ENCODE assay signal across 26 mouse cellular contexts in genomic region chr10:82888576-82888975, GRCm38 (mm10). TPM values are rescaled to one million over a fixed set of nuclear protein-coding genes. Genes with fewer than 3 reads are reported as not detected.
DNase-seq lines count a peak whose midpoint lies in the region; ATAC-seq lines count a peak whose summit lies in the region.
"Had no signal": no experiment of that assay in that cellular context is flagged by ENCODE, and none has a peak within 500 bp of the region (broad histone marks: within the 10 kb centered on the region; RNA-seq: fewer than 3 reads in every experiment).

No protein-coding gene starts in this region.

- ATAC-seq in heart, embryonic 16.5 days (replicated peaks; ENCODE audit: extremely low read depth, insufficient read depth, low FRiP score) = no peak
- no peak for ATAC-seq in heart, embryonic 11.5 days (replicated peaks; ENCODE audit: insufficient number of reproducible peaks, low FRiP score, low TSS enrichment)
- peak; percentile 29; the same call in 1 of the 2 replicates for ATAC-seq in kidney, embryonic 14.5 days (ENCODE audit: low FRiP score, low TSS enrichment)
- peak; percentile 30; the same call in 1 of the 2 replicates for ATAC-seq in liver, embryonic 13.5 days (ENCODE audit: low read depth)
- ATAC-seq: CD4-positive, CD25-positive, alpha-beta regulatory T cell, adult 4 months; forebrain, embryonic 15.5 days; hindbrain, postnatal 0 days; intestine, postnatal 0 days had no signal

- H3K36me3 ChIP-seq in heart, embryonic 16.5 days (ENCODE audit: control insufficient read depth, insufficient read depth) = peaks cover 40% of the 10 kb centered on the region
- H3K36me3 ChIP-seq in heart, embryonic 11.5 days (ENCODE audit: control insufficient read depth, insufficient read depth, low read length) = peaks cover 30% of the 10 kb centered on the region
- peaks cover 80% of the 10 kb centered on the region for H3K36me3 ChIP-seq in kidney, embryonic 14.5 days (ENCODE audit: control insufficient read depth, insufficient read depth, low read length)
- peaks cover 96% of the 10 kb centered on the region for H3K36me3 ChIP-seq in liver, embryonic 13.5 days

- peaks cover 16% of the 10 kb centered on the region for H3K4me1 ChIP-seq in heart, embryonic 16.5 days (ENCODE audit: control insufficient read depth, insufficient read depth, low read length)
- H3K4me1 ChIP-seq in heart, embryonic 11.5 days (ENCODE audit: control insufficient read depth, insufficient read depth, low read length) = peaks cover 13% of the 10 kb centered on the region
- peaks cover 9% of the 10 kb centered on the region; the same call in 1 of the 2 replicates for H3K4me1 ChIP-seq in kidney, embryonic 14.5 days (ENCODE audit: control insufficient read depth, insufficient read depth, low read length)
- H3K4me1 ChIP-seq in liver, embryonic 13.5 days (replicated peaks) = peaks cover 42% of the 10 kb centered on the region
- H3K4me1 ChIP-seq: neural tube, embryonic 15.5 days; stomach, embryonic 15.5 days had no signal

- H3K27ac ChIP-seq in heart, embryonic 16.5 days (ENCODE audit: low read length) = peak overlapping the region; percentile 32; the same call in 1 of the 2 replicates
- H3K27ac ChIP-seq in heart, embryonic 11.5 days (ENCODE audit: low read depth, low read length) = no peak overlapping the region
- H3K27ac ChIP-seq in kidney, embryonic 14.5 days (ENCODE audit: low read depth, low read length) = no peak overlapping the region
- no peak overlapping the region for H3K27ac ChIP-seq in liver, embryonic 13.5 days
- H3K27ac ChIP-seq: embryonic facial prominence, embryonic 12.5 days; forebrain, embryonic 15.5 days; hindbrain, postnatal 0 days; macrophage; neural tube, embryonic 15.5 days; stomach, embryonic 15.5 days had no signal

- no peak overlapping the region for H3K9ac ChIP-seq in heart, embryonic 16.5 days (ENCODE audit: low read length)
- no peak overlapping the region for H3K9ac ChIP-seq in heart, embryonic 11.5 days (ENCODE audit: low read depth, low read length)
- H3K9ac ChIP-seq in kidney, embryonic 14.5 days (ENCODE audit: low read depth, low read length) = no peak overlapping the region
- H3K9ac ChIP-seq in liver, embryonic 13.5 days = no peak overlapping the region
- H3K9ac ChIP-seq: embryonic facial prominence, embryonic 12.5 days; forebrain, embryonic 15.5 days; neural tube, embryonic 15.5 days; stomach, embryonic 15.5 days had no signal

- no peaks in the 10 kb centered on the region for H3K27me3 ChIP-seq in heart, embryonic 16.5 days (ENCODE audit: control insufficient read depth, insufficient read depth, low read length)
- H3K27me3 ChIP-seq in heart, embryonic 11.5 days (ENCODE audit: control insufficient read depth, insufficient read depth, low read length) = no peaks in the 10 kb centered on the region
- no peaks in the 10 kb centered on the region for H3K27me3 ChIP-seq in kidney, embryonic 14.5 days (ENCODE audit: control insufficient read depth, insufficient read depth, low read length)
- H3K27me3 ChIP-seq in liver, embryonic 13.5 days = no peaks in the 10 kb centered on the region
- H3K27me3 ChIP-seq: embryonic facial prominence, embryonic 12.5 days; forebrain, embryonic 15.5 days; neural tube, embryonic 15.5 days; stomach, embryonic 15.5 days had no signal

- no peak overlapping the region for H3K4me3 ChIP-seq in heart, embryonic 16.5 days (ENCODE audit: low read length)
- no peak overlapping the region for H3K4me3 ChIP-seq in heart, embryonic 11.5 days (ENCODE audit: low read depth, low read length)
- no peak overlapping the region for H3K4me3 ChIP-seq in kidney, embryonic 14.5 days (ENCODE audit: low read length)
- no peak overlapping the region for H3K4me3 ChIP-seq in liver, embryonic 13.5 days (replicated peaks)
- H3K4me3 ChIP-seq: embryonic facial prominence, embryonic 12.5 days; forebrain, embryonic 15.5 days; neural tube, embryonic 15.5 days; stomach, embryonic 15.5 days had no signal

- no peak overlapping the region for H3K4me2 ChIP-seq in heart, embryonic 16.5 days (ENCODE audit: low read depth, low read length)
- no peak overlapping the region for H3K4me2 ChIP-seq in heart, embryonic 11.5 days
- H3K4me2 ChIP-seq in kidney, embryonic 14.5 days (replicated peaks; ENCODE audit: low read depth, low read length) = no peak overlapping the region
- no peak overlapping the region for H3K4me2 ChIP-seq in liver, embryonic 13.5 days
- H3K4me2 ChIP-seq: embryonic facial prominence, embryonic 12.5 days; forebrain, embryonic 15.5 days; neural tube, embryonic 15.5 days; stomach, embryonic 15.5 days had no signal

- DNase-seq in kidney, postnatal 25 days = no peak
- no peak for DNase-seq in liver, embryonic 13.5 days
- no peak for DNase-seq in liver
- DNase-seq in retina, embryonic 14.5 days (ENCODE audit: low spot score) = no peak
- DNase-seq: adrenal gland, postnatal 25 days; cerebellum, adult 11-12 months; cerebellum, adult 9-11 months; embryo, embryonic 11 days; gastrocnemius, postnatal 25 days; heart, adult 11 months; lung, adult 2 months; lung, postnatal 10 days; midbrain, embryonic 14.5 days; right cerebral cortex, postnatal 25 days; thymus, postnatal 14 days had no signal

- 71% methylated on average over 8 of the region's 8 CpGs for WGBS in heart, embryonic 16.5 days
- 71% methylated on average over 8 of the region's 8 CpGs for WGBS in heart, embryonic 11.5 days (ENCODE audit: insufficient replicate concordance)
- 46% methylated on average over 8 of the region's 8 CpGs for WGBS in kidney, embryonic 14.5 days
- WGBS in liver, embryonic 13.5 days (ENCODE audit: insufficient replicate concordance) = 56% methylated on average over 8 of the region's 8 CpGs

- no peaks in the 10 kb centered on the region for H3K9me3 ChIP-seq in heart, embryonic 16.5 days (replicated peaks; ENCODE audit: control insufficient read depth, low read length)
- H3K9me3 ChIP-seq in heart, embryonic 11.5 days (replicated peaks; ENCODE audit: control insufficient read depth, low read length) = no peaks in the 10 kb centered on the region
- no peaks in the 10 kb centered on the region for H3K9me3 ChIP-seq in kidney, embryonic 14.5 days (ENCODE audit: control insufficient read depth, low read length)
- no peaks in the 10 kb centered on the region for H3K9me3 ChIP-seq in liver, embryonic 13.5 days (replicated peaks)
- H3K9me3 ChIP-seq: embryonic facial prominence, embryonic 12.5 days; forebrain, embryonic 15.5 days; neural tube, embryonic 15.5 days; stomach, embryonic 15.5 days had no signal

RNA-seq across cellular contexts. Expression of gene Eid3, which starts 22.1 kb away (rescaled TPM):
- polyA plus RNA-seq in heart, embryonic 16.5 days (2015; fragmentation: Nextera tagmentation; extraction: Ambion mirVana) = 0.21 and 0.22 TPM in 2 replicates
- polyA plus RNA-seq in heart, embryonic 11.5 days (2014; fragmentation: Nextera tagmentation; extraction: Ambion mirVana) = 0.20 and 0.23 TPM in 2 replicates
- polyA plus RNA-seq in kidney, embryonic 14.5 days (2014; fragmentation: Nextera tagmentation; extraction: Ambion mirVana) = 0.34 and 0.81 TPM in 2 replicates
- 0.22 and 0.28 TPM in 2 replicates for polyA plus RNA-seq in liver, embryonic 13.5 days (2015; fragmentation: Nextera tagmentation; extraction: Ambion mirVana)

RNA-seq across cellular contexts. Expression of gene Txnrd1, which starts 54.8 kb away (rescaled TPM):
- polyA plus RNA-seq in heart, embryonic 16.5 days (2015; fragmentation: Nextera tagmentation; extraction: Ambion mirVana) = 60.4 and 61.8 TPM in 2 replicates
- 88.2 and 92.3 TPM in 2 replicates for polyA plus RNA-seq in heart, embryonic 11.5 days (2014; fragmentation: Nextera tagmentation; extraction: Ambion mirVana)
- polyA plus RNA-seq in kidney, embryonic 14.5 days (2014; fragmentation: Nextera tagmentation; extraction: Ambion mirVana) = 72.4 and 136 TPM in 2 replicates
- polyA plus RNA-seq in liver, embryonic 13.5 days (2015; fragmentation: Nextera tagmentation; extraction: Ambion mirVana) = 67.9 and 78.2 TPM in 2 replicates

Comparison
In these comparisons a context has a peak if more than half of its experiments do, and no peak if none do; other contexts are left out.
1. ATAC-seq: peak in kidney, embryonic 14.5 days (single experiment) and liver, embryonic 13.5 days (single experiment); none in heart, embryonic 16.5 days (single experiment) and heart, embryonic 11.5 days (single experiment).